Mouse (Mus musculus) liver, embryonic 14.5 days (tissue): ENCODE measurements at regions not wholly inside any gene's neighbourhood (a gene's known extent, or its start where the extent isn't known, plus 50 kb on each side); places are given as distances from the start of the nearest gene placed in this dataset.

Experiments
- ATAC-seq: fragments of 200-750 bp; cut with Nextera tagmentation; 2 replicates; pipeline ENCODE4 v1.8.0; 2017; ENCODE audit warnings: moderate number of reproducible peaks, mild to moderate bottlenecking, moderate library complexity; ENCODE audit not compliant: insufficient read depth
- DNase-seq, 3 experiments: peaks; one replicate each; pipeline ENCODE4 v3.0.0-alpha.2; 2012 to 2013; ENCODE audit warnings: low read depth in 3 of 3, low spot score in 3 of 3
- H3K27ac ChIP-seq: fragments of 300-500 bp; sonication (generic); 2 replicates; pipeline ENCODE4 v1.5.1; 2014; ENCODE audit warnings: moderate library complexity, mild to moderate bottlenecking, control low read depth, inconsistent platforms
- H3K27me3 ChIP-seq: fragments of 300-500 bp; sonication (generic); 2 replicates; pipeline ENCODE4 v1.6.1; 2014; ENCODE audit warnings: mild to moderate bottlenecking, low read length, moderate library complexity; ENCODE audit not compliant: control insufficient read depth, insufficient read depth
- H3K36me3 ChIP-seq: fragments of 300-500 bp; sonication (generic); replicated peaks from 2 replicates; pipeline ENCODE4 v1.6.1; 2014; ENCODE audit warnings: low read depth; ENCODE audit not compliant: control insufficient read depth, insufficient read depth
- H3K4me1 ChIP-seq, 2 experiments: fragments of 200-500 bp in 1 of 2; fragments of 300-500 bp in 1 of 2; sonication (generic) in 1 of 2; replicated peaks; 2 replicates each; pipeline ENCODE4 v1.6.1; 2012 to 2014; ENCODE audit warnings: antibody characterized with exemption in 1 of 2, inconsistent platforms in 1 of 2, low read length in 1 of 2; ENCODE audit not compliant: control insufficient read depth in 2 of 2, insufficient read depth in 2 of 2
- H3K4me2 ChIP-seq: fragments of 300-500 bp; sonication (generic); 2 replicates; pipeline ENCODE4 v1.6.1; 2014; ENCODE audit warnings: low read depth, mild to moderate bottlenecking, control low read depth, moderate library complexity
- H3K4me3 ChIP-seq, 2 experiments: fragments of 200-500 bp in 1 of 2; fragments of 300-500 bp in 1 of 2; sonication (generic) in 1 of 2; 2 replicates each; pipeline ENCODE4 v1.5.1; 2012 to 2014; ENCODE audit warnings: low read depth in 2 of 2, low read length in 2 of 2, mild to moderate bottlenecking in 2 of 2, control low read depth in 1 of 2, inconsistent platforms in 1 of 2, moderate library complexity in 1 of 2; ENCODE audit not compliant: insufficient read depth in 1 of 2
- H3K9ac ChIP-seq: fragments of 300-500 bp; sonication (generic); replicated peaks from 2 replicates; pipeline ENCODE4 v1.6.1; 2014; ENCODE audit warnings: mild to moderate bottlenecking, control low read depth, moderate library complexity
- H3K9me3 ChIP-seq: fragments of 300-500 bp; sonication (generic); 2 replicates; pipeline ENCODE4 v1.6.1; 2016; ENCODE audit warnings: low read length, mixed read lengths; ENCODE audit not compliant: control insufficient read depth
- CTCF ChIP-seq: IDR thresholded peaks from 2 replicates; pipeline ENCODE4 v1.5.1; 2016; ENCODE audit warnings: antibody characterized with exemption, low read depth, control low read depth
- EP300 ChIP-seq: IDR thresholded peaks from 2 replicates; pipeline ENCODE4 v1.6.1; 2016; ENCODE audit warnings: antibody characterized with exemption, low read depth
- WGBS: fragments of 180-500 bp; shearing (Covaris S2); extraction: QIAGEN DNeasy Blood & Tissue Kit; methylation state at CpG from one replicate; pipeline ENCODE4 v1.1.7; 2014; ENCODE audit not compliant: insufficient replicate concordance; 5-methylcytosine and 5-hydroxymethylcytosine counted together

DNA sequence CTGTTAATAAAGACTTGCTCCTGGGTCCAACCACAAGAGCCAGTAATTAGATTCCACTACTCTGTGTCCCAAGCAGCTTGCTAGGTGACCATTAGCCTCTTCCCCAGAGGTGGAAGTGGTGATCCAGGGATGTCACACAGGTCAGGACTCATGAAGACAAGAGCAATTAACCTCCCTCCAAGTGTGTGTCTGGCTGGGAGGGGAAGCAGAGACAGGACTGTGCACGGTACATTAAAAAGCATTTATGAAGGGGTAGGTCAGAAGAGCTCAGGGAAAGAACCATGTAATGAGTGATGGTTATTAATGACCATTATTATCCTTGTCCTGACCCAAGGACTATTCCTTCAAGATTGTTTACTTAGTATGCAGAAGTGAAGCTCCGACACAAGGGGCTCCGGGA, 136.9 kb upstream of the Gm6657 start:
- Histone ChIP-seq H3K4me2 (no peak overlapping the region), H3K9ac (no peak overlapping the region), H3K9me3 (no peaks in the 10 kb centered on the region), H3K4me3 (no peak overlapping the region), H3K27ac (no peak overlapping the region), H3K36me3 (no peaks in the 10 kb centered on the region), H3K4me1 (no peaks in the 10 kb centered on the region), H3K27me3 (no peaks in the 10 kb centered on the region)
- ATAC-seq (no peak), DNase-seq (no peak)
- WGBS, result 71% methylated on average over 3 of the region's 3 CpGs
- TF ChIP-seq EP300, result no peak
- TF ChIP-seq CTCF, result no peak

DNA sequence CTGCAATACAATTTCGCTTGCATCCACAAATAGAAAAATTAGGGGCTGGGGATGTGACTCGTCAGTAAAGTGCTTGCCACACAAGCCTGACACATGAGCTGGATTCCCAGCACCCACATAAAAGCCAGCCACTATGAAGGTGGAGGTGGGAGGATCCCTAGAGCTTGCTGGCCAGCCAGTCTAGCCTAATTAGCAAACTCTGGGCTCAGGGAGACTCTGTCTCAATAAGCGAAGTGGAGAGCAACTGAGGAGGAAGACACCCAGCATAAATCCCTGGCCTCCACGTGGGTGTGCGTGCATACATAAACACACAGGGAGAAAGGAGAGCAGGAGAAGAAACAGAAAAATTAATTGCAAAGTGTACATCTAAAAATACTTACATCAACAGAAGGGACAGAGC, 134.1 kb upstream of the Gm6657 start:
- no peak for ATAC-seq

DNA sequence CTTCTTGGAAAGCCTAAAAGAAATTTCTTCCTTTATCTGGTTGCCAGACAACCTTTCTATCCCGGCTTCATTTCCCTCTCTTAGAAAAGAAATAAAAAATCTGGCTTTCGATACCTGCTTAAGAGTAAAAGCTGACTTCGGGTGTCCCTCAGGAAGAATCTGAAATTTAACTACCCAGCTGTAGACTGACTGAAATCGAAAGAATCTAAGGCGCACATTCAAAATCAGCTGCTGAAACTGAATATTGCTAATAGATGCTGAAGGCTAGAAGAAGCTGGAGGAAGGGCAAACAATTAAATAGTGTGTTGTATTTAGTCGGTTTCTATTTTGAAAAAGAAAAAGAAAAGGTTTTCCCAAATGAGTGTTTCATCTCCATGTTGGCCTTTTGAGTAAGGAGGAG, 128.0 kb upstream of the Gm6657 start:
- Histone ChIP-seq H3K4me1 (no peaks in the 10 kb centered on the region), H3K9ac (no peak overlapping the region), H3K4me3 (no peak overlapping the region), H3K9me3 (no peaks in the 10 kb centered on the region), H3K27ac (no peak overlapping the region), H3K4me2 (no peak overlapping the region), H3K36me3 (no peaks in the 10 kb centered on the region), H3K27me3 (no peaks in the 10 kb centered on the region)
- DNase-seq (no peak), ATAC-seq (no peak)
- 69% methylated on average over 6 of the region's 6 CpGs for WGBS
- TF ChIP-seq CTCF (no peak), EP300 (no peak)

More for the DNA sequence above, 134.1 kb upstream of the Gm6657 start:
- 47% methylated on average over 5 of the region's 5 CpGs for WGBS
- no peak overlapping the region for H3K27ac ChIP-seq
- H3K36me3 ChIP-seq, result no peaks in the 10 kb centered on the region
- no peak for DNase-seq
- H3K27me3 ChIP-seq, result no peaks in the 10 kb centered on the region
- no peak overlapping the region for H3K9ac ChIP-seq
- H3K4me3 ChIP-seq, result no peak overlapping the region
- TF ChIP-seq EP300, result no peak
- TF ChIP-seq CTCF, result no peak
- H3K4me2 ChIP-seq, result no peak overlapping the region
- H3K9me3 ChIP-seq, result no peaks in the 10 kb centered on the region
- H3K4me1 ChIP-seq, result no peaks in the 10 kb centered on the region

DNA sequence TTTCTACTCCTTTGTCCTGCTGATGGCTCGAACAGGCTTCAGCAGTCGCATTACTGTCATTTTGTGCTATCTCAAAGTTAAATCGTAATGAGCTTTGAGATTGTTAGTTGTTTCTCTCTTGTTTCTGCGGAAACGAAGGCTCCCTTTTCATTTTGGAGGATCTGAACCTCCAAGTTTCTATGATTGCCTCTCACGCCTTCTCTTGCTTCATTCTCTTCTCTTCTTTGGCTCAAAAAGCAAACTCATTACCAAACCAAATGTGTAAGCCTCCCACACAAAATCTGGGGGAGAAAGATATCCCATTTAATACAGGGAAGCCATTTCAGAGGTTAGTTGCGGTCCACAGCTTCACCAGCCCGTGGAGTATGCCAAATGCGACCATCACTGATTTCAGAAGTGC, 121.1 kb upstream of the Gm6657 start:
- TF ChIP-seq CTCF (no peak), EP300 (no peak)

DNA sequence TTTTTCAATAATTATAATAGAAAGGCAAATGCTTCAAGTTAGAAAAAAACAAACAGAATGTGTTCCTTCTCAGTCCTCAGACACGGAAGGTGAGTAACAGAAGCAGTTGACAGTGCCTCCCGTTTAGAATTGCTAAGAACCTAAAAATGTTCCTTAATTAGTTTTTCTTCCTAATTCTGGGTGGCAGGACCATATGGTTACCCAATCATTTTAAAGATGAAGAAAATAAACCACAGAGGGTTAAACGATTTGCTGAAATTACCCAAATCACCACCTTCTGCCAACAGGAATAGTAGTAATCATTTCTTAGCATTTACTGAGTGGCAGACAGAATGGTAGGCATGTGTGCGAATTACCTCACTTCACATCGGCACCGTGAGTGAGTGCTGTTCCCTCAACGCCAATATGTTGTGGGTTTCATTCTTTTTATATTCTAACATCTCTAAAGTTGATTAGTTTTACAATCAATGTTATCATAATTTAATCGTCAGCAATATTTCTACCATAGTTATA, 119.7 kb upstream of the Gm6657 start:
- no peaks in the 10 kb centered on the region for H3K4me1 ChIP-seq
- TF ChIP-seq CTCF (no peak), EP300 (no peak)
- WGBS, result 67% methylated on average over 8 of the region's 8 CpGs
- no peaks in the 10 kb centered on the region for H3K36me3 ChIP-seq
- H3K9ac ChIP-seq, result no peak overlapping the region
- H3K4me3 ChIP-seq, result no peak overlapping the region
- no peak overlapping the region for H3K27ac ChIP-seq
- no peaks in the 10 kb centered on the region for H3K27me3 ChIP-seq
- H3K4me2 ChIP-seq, result no peak overlapping the region
- H3K9me3 ChIP-seq, result no peaks in the 10 kb centered on the region
- ATAC-seq, result no peak
- DNase-seq, result no peak

More for the DNA sequence above, 121.1 kb upstream of the Gm6657 start:
- Histone ChIP-seq H3K4me3 (no peak overlapping the region), H3K27ac (no peak overlapping the region), H3K9me3 (no peaks in the 10 kb centered on the region), H3K4me1 (no peaks in the 10 kb centered on the region), H3K36me3 (no peaks in the 10 kb centered on the region), H3K4me2 (no peak overlapping the region), H3K27me3 (no peaks in the 10 kb centered on the region), H3K9ac (no peak overlapping the region)
- ATAC-seq (no peak), DNase-seq (no peak)
- WGBS, result 63% methylated on average over 9 of the region's 9 CpGs
